Mouse (Mus musculus): ENCODE measurements at regions not wholly inside any gene's neighbourhood (a gene's known extent, or its start where the extent isn't known, plus 50 kb on each side); places are given as distances from the start of the nearest gene placed in this dataset.
"Not testable (repeated sequence)": the region's sequence is repeated elsewhere in the genome, so short reads cannot be mapped to it uniquely, and the experiment has no call there.

- no peak for DNase-seq (ENCODE audit: low spot score)
Measured at GRCm38 (mm10) chr2:160507816-160508564, 137.7 kb upstream of the Top1 start.

- no peak for DNase-seq (ENCODE audit: low spot score)
Measured at GRCm38 (mm10) chr2:160510159-160510558, 135.5 kb upstream of the Top1 start.

- DNase-seq (ENCODE audit: low spot score) = no peak
Measured at GRCm38 (mm10) chr2:160510635-160511421, 134.9 kb upstream of the Top1 start.

GRCm38 (mm10) chr2:160515621-160516020 lies 130.1 kb upstream of the Top1 start:
- DNase-seq (ENCODE audit: low spot score) = no peak

GRCm38 (mm10) chr2:160516526-160516925 lies 129.2 kb upstream of the Top1 start:
- no peak for DNase-seq (ENCODE audit: low spot score)

GRCm38 (mm10) chr2:160525301-160526205 lies 120.1 kb upstream of the Top1 start:
- no peak for DNase-seq (ENCODE audit: low spot score)

GRCm38 (mm10) chr2:160526377-160527125 lies 119.1 kb upstream of the Top1 start:
- no peak for DNase-seq (ENCODE audit: low spot score)

- no peak for DNase-seq (ENCODE audit: low spot score)
Measured at GRCm38 (mm10) chr2:160529306-160529705, 116.4 kb upstream of the Top1 start.

- DNase-seq (ENCODE audit: low spot score) = no peak
Measured at GRCm38 (mm10) chr2:160530377-160530776, 115.3 kb upstream of the Top1 start.

GRCm38 (mm10) chr2:160537319-160537719 lies 108.4 kb upstream of the Top1 start:
- DNase-seq (ENCODE audit: low spot score) = no peak

- no peak for DNase-seq (ENCODE audit: low spot score)
Measured at GRCm38 (mm10) chr2:160545527-160545926, 100.2 kb upstream of the Top1 start.

GRCm38 (mm10) chr2:160552121-160552669 lies 93.5 kb upstream of the Top1 start:
- DNase-seq (ENCODE audit: low spot score) = no peak

- no peak for DNase-seq (ENCODE audit: low spot score)
Measured at GRCm38 (mm10) chr2:160561711-160562110, 84.0 kb upstream of the Top1 start.

GRCm38 (mm10) chr2:160567813-160568212 lies 77.9 kb upstream of the Top1 start:
- no peak for DNase-seq (ENCODE audit: low spot score)

- DNase-seq (ENCODE audit: low spot score) = no peak
Measured at GRCm38 (mm10) chr2:160569496-160569895, 76.2 kb upstream of the Top1 start.

GRCm38 (mm10) chr2:160578384-160579320 lies 67.0 kb upstream of the Top1 start:
- peak; percentile 35 for DNase-seq (ENCODE audit: low spot score)

- no peak for DNase-seq (ENCODE audit: low spot score)
Measured at GRCm38 (mm10) chr2:160580250-160580649, 65.4 kb upstream of the Top1 start.

- DNase-seq (ENCODE audit: low spot score) = no peak
Measured at GRCm38 (mm10) chr2:160581029-160581428, 64.7 kb upstream of the Top1 start.

GRCm38 (mm10) chr2:160583034-160583433 lies 62.7 kb upstream of the Top1 start:
- not testable (repeated sequence) for DNase-seq (ENCODE audit: low spot score)

- DNase-seq (ENCODE audit: low spot score) = no peak
Measured at GRCm38 (mm10) chr2:160583506-160583905, 62.2 kb upstream of the Top1 start.

Measured in urinary bladder, postnatal 10 days (tissue).